Comparison of ENCODE assay signal across 25 mouse cellular contexts in the genomic region with DNA sequence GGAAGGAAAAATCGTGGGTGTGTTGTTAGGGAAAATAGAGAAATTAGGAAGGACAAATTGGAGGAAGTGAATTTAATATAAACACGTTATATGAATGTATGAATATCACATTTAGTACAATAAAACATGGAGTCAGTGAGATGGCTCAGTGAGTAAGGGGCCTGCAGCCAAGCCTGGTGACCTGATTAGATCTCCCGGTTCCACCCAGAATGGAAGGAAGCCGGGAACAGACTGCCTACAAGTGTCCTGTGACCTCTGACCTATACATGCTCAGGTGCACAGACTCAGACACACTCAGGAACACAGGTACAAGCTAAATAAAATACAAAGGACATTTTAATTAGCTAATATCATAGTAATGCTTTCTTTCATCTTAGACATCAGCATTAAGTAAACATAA. TPM values are rescaled to one million over a fixed set of nuclear protein-coding genes. Genes with fewer than 3 reads are reported as not detected.
DNase-seq lines count a peak whose midpoint lies in the region; TF ChIP-seq lines count a peak whose summit lies in the region.
"Had no signal": no experiment of that assay in that cellular context is flagged by ENCODE, and none has a peak within 500 bp of the region (broad histone marks: within the 10 kb centered on the region; RNA-seq: fewer than 3 reads in every experiment).

No protein-coding gene starts in this region.

- in situ Hi-C loops in ES-E14 (cut with MboI; ENCODE audit: low sequenced_read_pairs in 2 of 2, unreplicated experiment in 2 of 2): no loop called here

- peak; percentile 62; the same call in 1 of the 2 replicates for TF ChIP-seq EP300 in ES-Bruce4 (IDR thresholded peaks at IDR 0.05; ENCODE audit: insufficient read depth, low read depth, low read length)

- peak; percentile 55 for DNase-seq in ES-CJ7 (ENCODE audit: low read depth, low spot score)
- no peak for DNase-seq in ES-E14 (ENCODE audit: low read depth, low spot score)
- DNase-seq in kidney, adult 11 months: no peak
- no peak for DNase-seq in embryo, embryonic 10 days (ENCODE audit: low spot score)
- DNase-seq in urinary bladder, adult 18-20 months (ENCODE audit: low spot score in 2 of 2): no peak
- no peak for DNase-seq in adipocyte (ENCODE audit: low spot score)
- DNase-seq: adrenal gland, adult 2 months; adrenal gland, adult 8-10 months; adrenal gland, postnatal 10 days; adrenal gland, postnatal 14 days; adrenal gland, postnatal 25 days; adrenal gland, postnatal 36 days; B cell, adult 2 months; cerebellum, adult 11 months; cerebellum, adult 11-12 months; cerebellum, adult 18-20 months; cerebellum, adult 2 months; cerebellum, adult 8-10 months; cerebellum, adult 9-10 months; cerebellum, adult 9-11 months had no signal

- H3K27ac ChIP-seq in ES-Bruce4 (ENCODE audit: insufficient read depth, low read length) (peak overlapping the region; percentile 100), ES-E14 (ENCODE audit: insufficient read depth, low read depth, low read length, poor library complexity, severe bottlenecking) (peak overlapping the region; percentile 91; the same call in 1 of the 2 replicates)

- TF ChIP-seq CTCF in E14TG2a.4 (conservative IDR thresholded peaks at IDR 0.05; ENCODE audit: low read length) (no peak), ES-Bruce4 (IDR thresholded peaks at IDR 0.05; ENCODE audit: low read depth, low read length) (no peak)

- no peak for TF ChIP-seq POLR2A in ES-Bruce4 (IDR thresholded peaks at IDR 0.05; ENCODE audit: insufficient read depth, low read length)

- peak overlapping the region; percentile 90 for H3K9ac ChIP-seq in ES-Bruce4 (ENCODE audit: low read depth, poor library complexity, severe bottlenecking)
- H3K9ac ChIP-seq in ES-E14 (ENCODE audit: insufficient read depth, low read depth, low read length, poor library complexity, severe bottlenecking): no peak overlapping the region

- H3K36me3 ChIP-seq in E14TG2a.4 (ENCODE audit: insufficient read depth, low read length) (peaks cover 21% of the 10 kb centered on the region), ES-Bruce4 (ENCODE audit: control insufficient read depth, insufficient read depth, low read length, poor library complexity, severe bottlenecking) (peaks cover 6% of the 10 kb centered on the region), ES-E14 (ENCODE audit: control insufficient read depth, insufficient read depth, low read length, poor library complexity, severe bottlenecking) (no peaks in the 10 kb centered on the region)
- H3K36me3 ChIP-seq: G1E had no signal

- H3K27me3 ChIP-seq in E14TG2a.4 (ENCODE audit: insufficient read depth, low read length): no peaks in the 10 kb centered on the region
- no peaks in the 10 kb centered on the region for H3K27me3 ChIP-seq in ES-Bruce4 (ENCODE audit: control insufficient read depth, insufficient read depth, low read length, poor library complexity, severe bottlenecking)
- H3K27me3 ChIP-seq: CH12.LX, Patski had no signal

- H3K4me1 ChIP-seq in E14TG2a.4 (replicated peaks; ENCODE audit: low read depth, low read length): peaks cover 61% of the 10 kb centered on the region
- no peaks in the 10 kb centered on the region for H3K4me1 ChIP-seq in ES-Bruce4 (ENCODE audit: control insufficient read depth, insufficient read depth, low read length)
- peaks cover 0 to 12% of the 10 kb centered on the region in 2 experiments; a peak in 1 of 4 replicates for H3K4me1 ChIP-seq in ES-E14 (ENCODE audit: control insufficient read depth in 2 of 2, insufficient read depth in 2 of 2, low read length in 2 of 2, poor library complexity in 1 of 2)

- H3K9me3 ChIP-seq in E14TG2a.4 (ENCODE audit: low read length) (no peaks in the 10 kb centered on the region), ES-Bruce4 (replicated peaks; ENCODE audit: control insufficient read depth, insufficient read depth, low read length, poor library complexity, severe bottlenecking) (no peaks in the 10 kb centered on the region), ES-E14 (ENCODE audit: control insufficient read depth, insufficient read depth, low read depth, low read length) (no peaks in the 10 kb centered on the region)
- H3K9me3 ChIP-seq: G1E had no signal

- H3K4me3 ChIP-seq in E14TG2a.4 (replicated peaks; ENCODE audit: low read length): peak overlapping the region; percentile 95
- peak overlapping the region; percentile 39 for H3K4me3 ChIP-seq in ES-Bruce4 (ENCODE audit: low read depth, low read length)
- peak overlapping the region; percentile 8 to 12; a peak in 3 of 4 replicates for H3K4me3 ChIP-seq in ES-E14 (ENCODE audit: insufficient read depth in 1 of 2, low read depth in 1 of 2, low read length in 2 of 2, poor library complexity in 1 of 2, severe bottlenecking in 1 of 2)

TF ChIP-seq in ES-E14, 5 proteins besides CTCF, POLR2A, EP300 and RAD21:
- TF ChIP-seq ZC3H11A (IDR thresholded peaks at IDR 0.05; ENCODE audit: borderline replicate concordance, low read depth, low read length): no peak
- no peak for TF ChIP-seq CHD2 (IDR thresholded peaks at IDR 0.05; ENCODE audit: low read depth, low read length)
- TF ChIP-seq HCFC1 (IDR thresholded peaks at IDR 0.05; ENCODE audit: borderline replicate concordance, insufficient read depth, low read length): no peak
- TF ChIP-seq MAFK (IDR thresholded peaks at IDR 0.05; ENCODE audit: insufficient read depth, low read depth, low read length): no peak
- TF ChIP-seq ZNF384 (IDR thresholded peaks at IDR 0.05; ENCODE audit: low read depth, low read length): no peak

RNA-seq across cellular contexts. Expression of a gene that starts 12.8 kb away (rescaled TPM):
- 231 and 239 TPM in 2 replicates for polyA plus RNA-seq in ES-Bruce4 (2011; ENCODE audit: insufficient read depth, insufficient read length, low read depth, missing spikeins)
- 307 and 557 TPM in 2 replicates for total RNA-seq in ES-E14 (2012; rRNA removed)
- polyA plus RNA-seq: G1E had no signal

RNA-seq across cellular contexts. Expression of a gene that starts 24.4 kb away (rescaled TPM):
- polyA plus RNA-seq in ES-Bruce4 (2011; ENCODE audit: insufficient read depth, insufficient read length, low read depth, missing spikeins): 11.3 and 11.6 TPM in 2 replicates
- total RNA-seq in ES-E14 (2012; rRNA removed): 12.8 and 16.3 TPM in 2 replicates

RNA-seq across cellular contexts. Expression of a gene that starts 50.8 kb away (rescaled TPM):
- polyA plus RNA-seq in ES-Bruce4 (2011; ENCODE audit: insufficient read depth, insufficient read length, low read depth, missing spikeins): 39.5 and 46.7 TPM in 2 replicates
- 26.4 and 28.5 TPM in 2 replicates for total RNA-seq in ES-E14 (2012; rRNA removed)

Comparison
In these comparisons a context has a peak if more than half of its experiments do, and no peak if none do; other contexts are left out.
1. H3K4me3 ChIP-seq: peak in every context shown above with its lines; median percentile 95 in E14TG2a.4; 39 in ES-Bruce4; 10 in ES-E14.